ENCODE assay signal across 23 mouse cellular contexts in genomic region chr14:59205976-59206583, GRCm38 (mm10). TPM values are rescaled to one million over a fixed set of nuclear protein-coding genes. Genes with fewer than 3 reads are reported as not detected.
A peak's percentile ranks its signal among the peaks of the same experiment; 100 is the strongest.
DNase-seq lines count a peak whose midpoint lies in the region; ATAC-seq lines count a peak whose summit lies in the region.
"Had no signal": no experiment of that assay in that cellular context is flagged by ENCODE, and none has a peak within 500 bp of the region (broad histone marks: within the 10 kb centered on the region; RNA-seq: fewer than 3 reads in every experiment).

No protein-coding gene starts in this region.

- H3K9ac ChIP-seq in neural tube, embryonic 12.5 days = no peak overlapping the region
- H3K9ac ChIP-seq in neural tube, embryonic 15.5 days (replicated peaks) = no peak overlapping the region
- no peak overlapping the region for H3K9ac ChIP-seq in limb, embryonic 13.5 days
- H3K9ac ChIP-seq in midbrain, embryonic 16.5 days (ENCODE audit: low read depth, low read length) = peak overlapping the region; percentile 22; the same call in 1 of the 2 replicates

- H3K4me3 ChIP-seq in neural tube, embryonic 12.5 days = no peak overlapping the region
- no peak overlapping the region for H3K4me3 ChIP-seq in neural tube, embryonic 15.5 days (replicated peaks)
- H3K4me3 ChIP-seq in embryonic facial prominence, embryonic 10.5 days = 0 out of 2 replicates have a peak overlapping the region, but pooled peaks have one; percentile 37
- H3K4me3 ChIP-seq in limb, embryonic 13.5 days = no peak overlapping the region
- H3K4me3 ChIP-seq in midbrain, embryonic 16.5 days (ENCODE audit: low read depth, low read length) = no peak overlapping the region

- H3K4me2 ChIP-seq in neural tube, embryonic 12.5 days (replicated peaks) = peak overlapping the region; percentile 13
- no peak overlapping the region for H3K4me2 ChIP-seq in neural tube, embryonic 15.5 days
- 0 out of 2 replicates have a peak overlapping the region, but pooled peaks have one; percentile 16 for H3K4me2 ChIP-seq in limb, embryonic 13.5 days (replicated peaks)
- peak overlapping the region; percentile 28; the same call in 1 of the 2 replicates for H3K4me2 ChIP-seq in midbrain, embryonic 16.5 days (ENCODE audit: low read length)

- H3K27me3 ChIP-seq in neural tube, embryonic 12.5 days (replicated peaks) = no peaks in the 10 kb centered on the region
- no peaks in the 10 kb centered on the region for H3K27me3 ChIP-seq in neural tube, embryonic 15.5 days (replicated peaks)
- no peaks in the 10 kb centered on the region for H3K27me3 ChIP-seq in embryonic facial prominence, embryonic 10.5 days (replicated peaks; ENCODE audit: low read depth, poor library complexity, severe bottlenecking)
- no peaks in the 10 kb centered on the region for H3K27me3 ChIP-seq in limb, embryonic 13.5 days
- no peaks in the 10 kb centered on the region for H3K27me3 ChIP-seq in midbrain, embryonic 16.5 days (ENCODE audit: control insufficient read depth, insufficient read depth, low read depth, low read length)
- H3K27me3 ChIP-seq: Patski had no signal

- no peaks in the 10 kb centered on the region for H3K36me3 ChIP-seq in neural tube, embryonic 12.5 days
- H3K36me3 ChIP-seq in neural tube, embryonic 15.5 days = no peaks in the 10 kb centered on the region
- peaks cover 16% of the 10 kb centered on the region for H3K36me3 ChIP-seq in embryonic facial prominence, embryonic 10.5 days (replicated peaks)
- H3K36me3 ChIP-seq in limb, embryonic 13.5 days = peaks cover 12% of the 10 kb centered on the region
- H3K36me3 ChIP-seq in midbrain, embryonic 16.5 days (ENCODE audit: control insufficient read depth, insufficient read depth, low read length) = no peaks in the 10 kb centered on the region

- DNase-seq in embryonic facial prominence, embryonic 10.5 days (ENCODE audit: low spot score) = no peak
- no peak for DNase-seq in cerebellum, postnatal 36 days
- DNase-seq in left cerebral cortex, adult 8-10 months (ENCODE audit: low spot score in 2 of 2) = no peak
- no peak for DNase-seq in adipocyte (ENCODE audit: low spot score)
- DNase-seq: cerebellum, adult 2 months; kidney, adult 9 months; lung, adult 18-20 months; thymus, postnatal 4 days had no signal

- no peak for ATAC-seq in neural tube, embryonic 12.5 days (ENCODE audit: low FRiP score, low read depth)
- no peak for ATAC-seq in neural tube, embryonic 15.5 days (ENCODE audit: low FRiP score)
- no peak for ATAC-seq in limb, embryonic 13.5 days (ENCODE audit: low FRiP score, low read depth)
- ATAC-seq in midbrain, embryonic 16.5 days = no peak
- ATAC-seq: Patski had no signal

- peaks cover 40% of the 10 kb centered on the region for H3K4me1 ChIP-seq in neural tube, embryonic 12.5 days
- H3K4me1 ChIP-seq in neural tube, embryonic 15.5 days = peaks cover 41% of the 10 kb centered on the region
- peaks cover 53% of the 10 kb centered on the region for H3K4me1 ChIP-seq in embryonic facial prominence, embryonic 10.5 days
- H3K4me1 ChIP-seq in limb, embryonic 13.5 days = peaks cover 53% of the 10 kb centered on the region
- H3K4me1 ChIP-seq in midbrain, embryonic 16.5 days (ENCODE audit: control insufficient read depth, insufficient read depth, low read length) = peaks cover 38% of the 10 kb centered on the region

- H3K27ac ChIP-seq in neural tube, embryonic 12.5 days = no peak overlapping the region
- no peak overlapping the region for H3K27ac ChIP-seq in neural tube, embryonic 15.5 days (replicated peaks)
- peak overlapping the region; percentile 75; the same call in 1 of the 2 replicates for H3K27ac ChIP-seq in embryonic facial prominence, embryonic 10.5 days (replicated peaks)
- no peak overlapping the region for H3K27ac ChIP-seq in limb, embryonic 13.5 days
- H3K27ac ChIP-seq in midbrain, embryonic 16.5 days (ENCODE audit: low read length) = no peak overlapping the region
- H3K27ac ChIP-seq: macrophage had no signal

- 37% methylated on average over 10 of the region's 10 CpGs for WGBS in neural tube, embryonic 12.5 days
- WGBS in neural tube, embryonic 15.5 days = 43% methylated on average over 10 of the region's 10 CpGs
- WGBS in embryonic facial prominence, embryonic 10.5 days = 51% methylated on average over 10 of the region's 10 CpGs
- WGBS in limb, embryonic 13.5 days = 67% methylated on average over 10 of the region's 10 CpGs
- 27% methylated on average over 10 of the region's 10 CpGs for WGBS in midbrain, embryonic 16.5 days

- no peaks in the 10 kb centered on the region for H3K9me3 ChIP-seq in neural tube, embryonic 12.5 days
- H3K9me3 ChIP-seq in neural tube, embryonic 15.5 days (replicated peaks) = no peaks in the 10 kb centered on the region
- no peaks in the 10 kb centered on the region for H3K9me3 ChIP-seq in embryonic facial prominence, embryonic 10.5 days
- H3K9me3 ChIP-seq in limb, embryonic 13.5 days = no peaks in the 10 kb centered on the region
- H3K9me3 ChIP-seq in midbrain, embryonic 16.5 days (replicated peaks; ENCODE audit: control insufficient read depth, low read length, poor library complexity, severe bottlenecking) = no peaks in the 10 kb centered on the region

RNA-seq across cellular contexts. Expression of gene Rcbtb1, which starts 5.1 kb away (rescaled TPM):
- 98.8 and 100 TPM in 2 replicates for polyA plus RNA-seq in neural tube, embryonic 12.5 days (2016; fragmentation: Nextera tagmentation; extraction: Ambion mirVana)
- polyA plus RNA-seq in neural tube, embryonic 15.5 days (2015; fragmentation: Nextera tagmentation; extraction: Ambion mirVana) = 40.5 and 43.2 TPM in 2 replicates
- polyA plus RNA-seq in embryonic facial prominence, embryonic 10.5 days (2016; fragmentation: Nextera tagmentation; extraction: Ambion mirVana) = 121 and 123 TPM in 2 replicates
- polyA plus RNA-seq in limb, embryonic 13.5 days (2015; fragmentation: Nextera tagmentation; extraction: Ambion mirVana) = 77.3 and 78.6 TPM in 2 replicates
- 49.9 and 57.4 TPM in 2 replicates for polyA plus RNA-seq in midbrain, embryonic 16.5 days (2015; fragmentation: Nextera tagmentation; extraction: Ambion mirVana)
- 10 to 100 TPM; 39.1 to 44.2 (median 40.2) TPM for total RNA-seq in left cerebral cortex, adult 8-10 months (2022)

RNA-seq across cellular contexts. Expression of gene Gm5142, which starts 27.5 kb away (rescaled TPM):
- polyA plus RNA-seq in neural tube, embryonic 12.5 days (2016; fragmentation: Nextera tagmentation; extraction: Ambion mirVana) = not detected in 2 replicates
- polyA plus RNA-seq in neural tube, embryonic 15.5 days (2015; fragmentation: Nextera tagmentation; extraction: Ambion mirVana) = not detected in 2 replicates
- not detected in 2 replicates for polyA plus RNA-seq in embryonic facial prominence, embryonic 10.5 days (2016; fragmentation: Nextera tagmentation; extraction: Ambion mirVana)
- polyA plus RNA-seq in limb, embryonic 13.5 days (2015; fragmentation: Nextera tagmentation; extraction: Ambion mirVana) = not detected in 2 replicates
- not detected in 2 replicates for polyA plus RNA-seq in midbrain, embryonic 16.5 days (2015; fragmentation: Nextera tagmentation; extraction: Ambion mirVana)
- not detected for total RNA-seq in left cerebral cortex, adult 8-10 months (2022)
- total RNA-seq: adrenal gland, adult 18-20 months; gastrocnemius, postnatal 4 days; layer of hippocampus, adult 18-20 months; left cerebral cortex, postnatal 10 days had no signal
- polyA plus RNA-seq: brain, embryonic 14.5 days; cerebellum, adult 2 months; embryonic facial prominence, embryonic 11.5 days; heart, embryonic 14.5 days; macrophage; Patski; small intestine, adult 2 months; stomach, embryonic 16.5 days had no signal

RNA-seq across cellular contexts. Expression of gene Gm6904, which starts 53.9 kb away (rescaled TPM):
- polyA plus RNA-seq in neural tube, embryonic 12.5 days (2016; fragmentation: Nextera tagmentation; extraction: Ambion mirVana) = not detected in 2 replicates
- not detected in 2 replicates for polyA plus RNA-seq in neural tube, embryonic 15.5 days (2015; fragmentation: Nextera tagmentation; extraction: Ambion mirVana)
- not detected in 2 replicates for polyA plus RNA-seq in embryonic facial prominence, embryonic 10.5 days (2016; fragmentation: Nextera tagmentation; extraction: Ambion mirVana)
- not detected in 2 replicates for polyA plus RNA-seq in limb, embryonic 13.5 days (2015; fragmentation: Nextera tagmentation; extraction: Ambion mirVana)
- not detected in 2 replicates for polyA plus RNA-seq in midbrain, embryonic 16.5 days (2015; fragmentation: Nextera tagmentation; extraction: Ambion mirVana)
- total RNA-seq in left cerebral cortex, adult 8-10 months (2022) = under 1 TPM in 1 of 4 experiments, not detected in 3; 0.81 TPM
- total RNA-seq: adrenal gland, adult 18-20 months; gastrocnemius, postnatal 4 days; layer of hippocampus, adult 18-20 months; left cerebral cortex, postnatal 10 days had no signal
- polyA plus RNA-seq: brain, embryonic 14.5 days; cerebellum, adult 2 months; embryonic facial prominence, embryonic 11.5 days; heart, embryonic 14.5 days; small intestine, adult 2 months; stomach, embryonic 16.5 days had no signal
